Mouse (Mus musculus) heart, embryonic 14.5 days (tissue): ENCODE measurements around the gene Cd44. TPM values are rescaled to one million over a fixed set of nuclear protein-coding genes. Genes with fewer than 3 reads are reported as not detected.

Experiments
- ATAC-seq: fragments of 200-750 bp; cut with Nextera tagmentation; 2 replicates; pipeline ENCODE4 v1.8.0; 2017; ENCODE audit warnings: low read depth, moderate TSS enrichment; ENCODE audit not compliant: insufficient number of reproducible peaks, insufficient read depth, low FRiP score
- H3K27ac ChIP-seq, 2 experiments: fragments of 200-500 bp in 1 of 2; fragments of 300-500 bp in 1 of 2; sonication (generic) in 1 of 2; replicated peaks in 1 of 2; 2 replicates each; pipeline ENCODE4 v1.5.1; 2012 to 2014; ENCODE audit warnings: low read depth in 2 of 2, low read length in 2 of 2, control low read depth in 1 of 2, mild to moderate bottlenecking in 1 of 2, mixed read lengths in 1 of 2; ENCODE audit not compliant: control insufficient read depth in 1 of 2, insufficient read depth in 1 of 2
- H3K27me3 ChIP-seq: fragments of 300-500 bp; sonication (generic); 2 replicates; pipeline ENCODE4 v1.6.1; 2014; ENCODE audit warnings: mild to moderate bottlenecking, low read length, control low read depth; ENCODE audit not compliant: control insufficient read depth, insufficient read depth
- H3K36me3 ChIP-seq: fragments of 300-500 bp; sonication (generic); 2 replicates; pipeline ENCODE4 v1.6.1; 2014; ENCODE audit warnings: mild to moderate bottlenecking, control low read depth, low read length, mixed read lengths; ENCODE audit not compliant: control insufficient read depth, insufficient read depth
- H3K4me1 ChIP-seq, 2 experiments: fragments of 200-500 bp in 1 of 2; fragments of 300-500 bp in 1 of 2; sonication (generic) in 1 of 2; 2 replicates each; pipeline ENCODE4 v1.6.1; 2012 to 2014; ENCODE audit warnings: low read length in 2 of 2, control low read depth in 1 of 2, mixed read lengths in 1 of 2; ENCODE audit not compliant: control insufficient read depth in 2 of 2, insufficient read depth in 2 of 2
- H3K4me2 ChIP-seq: fragments of 300-500 bp; sonication (generic); 2 replicates; pipeline ENCODE4 v1.6.1; 2014; ENCODE audit warnings: mild to moderate bottlenecking, low read length
- H3K4me3 ChIP-seq, 2 experiments: fragments of 200-500 bp in 1 of 2; fragments of 300-500 bp in 1 of 2; sonication (generic) in 1 of 2; 2 replicates each; pipeline ENCODE4 v1.5.1; 2012 to 2014; ENCODE audit warnings: low read length in 2 of 2, mild to moderate bottlenecking in 2 of 2, control low read depth in 1 of 2, low read depth in 1 of 2, moderate library complexity in 1 of 2; ENCODE audit not compliant: control insufficient read depth in 1 of 2, insufficient read depth in 1 of 2
- H3K9ac ChIP-seq: fragments of 300-500 bp; sonication (generic); 2 replicates; pipeline ENCODE4 v1.6.1; 2014; ENCODE audit warnings: mild to moderate bottlenecking, low read length
- H3K9me3 ChIP-seq: fragments of 300-500 bp; sonication (generic); 2 replicates; pipeline ENCODE4 v1.6.1; 2016; ENCODE audit warnings: low read length, control low read depth; ENCODE audit not compliant: control insufficient read depth
- WGBS: fragments of 180-500 bp; shearing (Covaris S2); extraction: QIAGEN DNeasy Blood & Tissue Kit; methylation state at CpG from one replicate; pipeline ENCODE4 v1.1.7; 2014; 5-methylcytosine and 5-hydroxymethylcytosine counted together
- polyA plus RNA-seq: library from polyadenylated mRNA; unstranded; fragments of >200 nt; fragmentation: Nextera tagmentation; extraction: Ambion mirVana; gene quantifications from 2 replicates; pipeline ENCODE4 v1.2.1, GENCODE M21; 2014

The Cd44 gene
- polyA plus RNA-seq, 1 experiment from 2014 or later = 22.9 TPM

GRCm38 (mm10) chr2:102886306-102886935 is 15.0 kb downstream of the Cd44 start:
- WGBS = 80% methylated on average over 6 of the region's 6 CpGs
- Histone ChIP-seq H3K27me3 (no peaks in the 10 kb centered on the region), H3K4me3 (no peak overlapping the region), H3K9ac (no peak overlapping the region), H3K9me3 (no peaks in the 10 kb centered on the region), H3K27ac (no peak overlapping the region), H3K4me2 (no peak overlapping the region), H3K36me3 (no peaks in the 10 kb centered on the region), H3K4me1 (peaks cover 22 to 54% of the 10 kb centered on the region in 2 experiments)
- ATAC-seq = no peak

- ATAC-seq = no peak
- peak overlapping the region; percentile 57 to 68 for H3K27ac ChIP-seq
- no peak overlapping the region for H3K4me3 ChIP-seq
- H3K27me3 ChIP-seq = no peaks in the 10 kb centered on the region
- 0 out of 2 replicates have a peak overlapping the region, but pooled peaks have one; percentile 39 for H3K9ac ChIP-seq
- H3K9me3 ChIP-seq = no peaks in the 10 kb centered on the region
- H3K4me1 ChIP-seq = peaks cover 13 to 37% of the 10 kb centered on the region in 2 experiments
- no peaks in the 10 kb centered on the region for H3K36me3 ChIP-seq
- peak overlapping the region; percentile 28 for H3K4me2 ChIP-seq
- 10% methylated on average over 6 of the region's 6 CpGs for WGBS
Observed at GRCm38 (mm10) chr2:102882597-102883272, 18.7 kb downstream of the Cd44 start.

- Histone ChIP-seq H3K9me3 (no peaks in the 10 kb centered on the region), H3K27me3 (no peaks in the 10 kb centered on the region), H3K27ac (peak overlapping the region; percentile 46 to 68), H3K9ac (peak overlapping the region; percentile 39; the same call in 1 of the 2 replicates), H3K4me1 (peaks cover 13 to 35% of the 10 kb centered on the region in 2 experiments), H3K36me3 (no peaks in the 10 kb centered on the region), H3K4me2 (0 out of 2 replicates have a peak overlapping the region, but pooled peaks have one; percentile 28), H3K4me3 (no peak overlapping the region)
- no peak for ATAC-seq
- 57% methylated on average over 8 of the region's 8 CpGs for WGBS
Observed at GRCm38 (mm10) chr2:102882004-102882588, 19.4 kb downstream of the Cd44 start.

- H3K27me3 ChIP-seq = no peaks in the 10 kb centered on the region
- 62% methylated on average over 2 of the region's 2 CpGs for WGBS
- H3K36me3 ChIP-seq = no peaks in the 10 kb centered on the region
- no peak overlapping the region for H3K9ac ChIP-seq
- no peak for ATAC-seq
- no peak overlapping the region for H3K4me2 ChIP-seq
- no peaks in the 10 kb centered on the region for H3K9me3 ChIP-seq
- H3K4me3 ChIP-seq = no peak overlapping the region
- peaks cover 14 to 46% of the 10 kb centered on the region in 2 experiments for H3K4me1 ChIP-seq
- no peak overlapping the region for H3K27ac ChIP-seq
Observed at GRCm38 (mm10) chr2:102878513-102878912, 23.0 kb downstream of the Cd44 start.

- no peak overlapping the region for H3K4me2 ChIP-seq
- H3K9me3 ChIP-seq = no peaks in the 10 kb centered on the region
- peaks cover 12 to 36% of the 10 kb centered on the region in 2 experiments for H3K4me1 ChIP-seq
- WGBS = 90% methylated on average over 4 of the region's 4 CpGs
- H3K36me3 ChIP-seq = no peaks in the 10 kb centered on the region
- no peak overlapping the region for H3K27ac ChIP-seq
- no peaks in the 10 kb centered on the region for H3K27me3 ChIP-seq
- H3K9ac ChIP-seq = no peak overlapping the region
- H3K4me3 ChIP-seq = no peak overlapping the region
- ATAC-seq = no peak
Observed at GRCm38 (mm10) chr2:102877463-102877862, 24.0 kb downstream of the Cd44 start.

- no peak for ATAC-seq
- Histone ChIP-seq H3K4me3 (no peak overlapping the region), H3K9me3 (no peaks in the 10 kb centered on the region), H3K27me3 (no peaks in the 10 kb centered on the region), H3K36me3 (no peaks in the 10 kb centered on the region), H3K4me2 (no peak overlapping the region), H3K27ac (peak overlapping the region; percentile 35 to 56; a peak in 3 of 4 replicates), H3K9ac (no peak overlapping the region), H3K4me1 (peaks cover 10 to 27% of the 10 kb centered on the region in 2 experiments; a peak in 3 of 4 replicates)
- 15% methylated on average over 1 of the region's 1 CpGs for WGBS
Observed at GRCm38 (mm10) chr2:102876141-102876540, 25.3 kb downstream of the Cd44 start.

- 68% methylated on average over 4 of the region's 4 CpGs for WGBS
- H3K9me3 ChIP-seq = no peaks in the 10 kb centered on the region
- H3K9ac ChIP-seq = no peak overlapping the region
- no peak overlapping the region for H3K27ac ChIP-seq
- H3K4me3 ChIP-seq = no peak overlapping the region
- peaks cover 7 to 16% of the 10 kb centered on the region in 2 experiments for H3K4me1 ChIP-seq
- ATAC-seq = no peak
- no peaks in the 10 kb centered on the region for H3K36me3 ChIP-seq
- H3K27me3 ChIP-seq = no peaks in the 10 kb centered on the region
- no peak overlapping the region for H3K4me2 ChIP-seq
Observed at GRCm38 (mm10) chr2:102873848-102874247, 27.6 kb downstream of the Cd44 start.
